In the genomic region with DNA sequence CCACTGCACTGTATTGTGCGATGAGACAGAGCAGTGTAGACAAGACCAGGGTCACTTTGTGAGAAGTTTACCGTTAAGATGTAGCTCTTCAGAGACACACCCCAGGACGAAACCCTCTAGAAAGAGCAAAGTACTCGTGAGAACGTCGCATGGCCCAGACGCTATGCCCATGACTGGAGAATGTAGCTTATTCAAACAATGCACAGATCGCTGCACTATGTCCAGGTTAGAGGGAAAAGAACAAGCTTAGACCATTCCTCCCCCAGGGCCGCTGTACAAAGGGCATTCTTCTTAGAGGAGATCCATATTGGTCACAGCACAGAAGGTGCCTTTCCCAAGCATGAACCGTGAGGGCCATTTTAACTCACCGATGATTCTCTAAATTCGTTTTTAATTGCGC, we compare ENCODE assay signal across 27 mouse cellular contexts. TPM values are rescaled to one million over a fixed set of nuclear protein-coding genes. Genes with fewer than 3 reads are reported as not detected.
A peak's percentile ranks its signal among the peaks of the same experiment; 100 is the strongest.
DNase-seq lines count a peak whose midpoint lies in the region; ATAC-seq and TF ChIP-seq lines count a peak whose summit lies in the region.
"Had no signal": no experiment of that assay in that cellular context is flagged by ENCODE, and none has a peak within 500 bp of the region (broad histone marks: within the 10 kb centered on the region; RNA-seq: fewer than 3 reads in every experiment).

No protein-coding gene starts in this region.

- H3K4me2 ChIP-seq in heart, embryonic 13.5 days = no peak overlapping the region; the same call in 1 of the 2 replicates
- no peak overlapping the region for H3K4me2 ChIP-seq in intestine, embryonic 15.5 days (replicated peaks)
- no peak overlapping the region for H3K4me2 ChIP-seq in intestine, postnatal 0 days (replicated peaks; ENCODE audit: low read depth)
- no peak overlapping the region for H3K4me2 ChIP-seq in stomach, embryonic 15.5 days
- H3K4me2 ChIP-seq in stomach, postnatal 0 days (replicated peaks; ENCODE audit: low read depth) = no peak overlapping the region
- H3K4me2 ChIP-seq: embryonic facial prominence, embryonic 12.5 days; hindbrain, embryonic 12.5 days; limb, embryonic 15.5 days; lung, embryonic 14.5 days; neural tube, embryonic 12.5 days had no signal

- H3K27me3 ChIP-seq in cerebellum, adult 2 months (ENCODE audit: control insufficient read depth, insufficient read depth, low read length) = no peaks in the 10 kb centered on the region
- H3K27me3 ChIP-seq in heart, embryonic 13.5 days (replicated peaks) = no peaks in the 10 kb centered on the region
- H3K27me3 ChIP-seq in intestine, embryonic 15.5 days (replicated peaks) = no peaks in the 10 kb centered on the region
- H3K27me3 ChIP-seq in intestine, postnatal 0 days (replicated peaks; ENCODE audit: control insufficient read depth, insufficient read depth, low read length) = no peaks in the 10 kb centered on the region
- H3K27me3 ChIP-seq in stomach, embryonic 15.5 days (replicated peaks) = no peaks in the 10 kb centered on the region
- H3K27me3 ChIP-seq in stomach, postnatal 0 days (ENCODE audit: control insufficient read depth, insufficient read depth, low read length) = no peaks in the 10 kb centered on the region
- H3K27me3 ChIP-seq: embryonic facial prominence, embryonic 12.5 days; hindbrain, embryonic 12.5 days; limb, embryonic 15.5 days; neural tube, embryonic 12.5 days had no signal

- no peaks in the 10 kb centered on the region for H3K36me3 ChIP-seq in heart, embryonic 13.5 days
- H3K36me3 ChIP-seq in intestine, embryonic 15.5 days = no peaks in the 10 kb centered on the region
- H3K36me3 ChIP-seq in intestine, postnatal 0 days (ENCODE audit: control insufficient read depth, insufficient read depth) = no peaks in the 10 kb centered on the region
- H3K36me3 ChIP-seq in stomach, embryonic 15.5 days = no peaks in the 10 kb centered on the region
- no peaks in the 10 kb centered on the region for H3K36me3 ChIP-seq in stomach, postnatal 0 days (ENCODE audit: control insufficient read depth, insufficient read depth, low read length)
- H3K36me3 ChIP-seq: embryonic facial prominence, embryonic 12.5 days; hindbrain, embryonic 12.5 days; limb, embryonic 15.5 days; neural tube, embryonic 12.5 days had no signal

- H3K4me3 ChIP-seq in cerebellum, adult 2 months (replicated peaks; ENCODE audit: insufficient read depth, low read depth, low read length) = no peak overlapping the region
- no peak overlapping the region for H3K4me3 ChIP-seq in heart, embryonic 13.5 days
- H3K4me3 ChIP-seq in intestine, embryonic 15.5 days (replicated peaks) = no peak overlapping the region
- no peak overlapping the region for H3K4me3 ChIP-seq in intestine, postnatal 0 days (ENCODE audit: low read depth, low read length)
- no peak overlapping the region for H3K4me3 ChIP-seq in stomach, embryonic 15.5 days (replicated peaks)
- no peak overlapping the region for H3K4me3 ChIP-seq in stomach, postnatal 0 days (ENCODE audit: low read depth, low read length)
- H3K4me3 ChIP-seq: embryonic facial prominence, embryonic 12.5 days; hindbrain, embryonic 12.5 days; limb, embryonic 15.5 days; neural tube, embryonic 12.5 days had no signal

- H3K27ac ChIP-seq in cerebellum, adult 2 months (ENCODE audit: insufficient read depth, low read length) = peak overlapping the region; percentile 58; the same call in 1 of the 2 replicates
- peak overlapping the region; percentile 73 for H3K27ac ChIP-seq in heart, embryonic 13.5 days (replicated peaks)
- H3K27ac ChIP-seq in intestine, embryonic 15.5 days = no peak overlapping the region
- H3K27ac ChIP-seq in intestine, postnatal 0 days (ENCODE audit: low read depth, low read length) = no peak overlapping the region
- H3K27ac ChIP-seq in stomach, embryonic 15.5 days = peak overlapping the region; percentile 21; the same call in 1 of the 2 replicates
- H3K27ac ChIP-seq in stomach, postnatal 0 days (replicated peaks) = no peak overlapping the region
- H3K27ac ChIP-seq: embryonic facial prominence, embryonic 12.5 days; hindbrain, embryonic 12.5 days; limb, embryonic 15.5 days; liver, embryonic 14.5 days; neural tube, embryonic 12.5 days had no signal

- no peak for DNase-seq in cerebellum, adult 2 months
- DNase-seq in cerebellum, adult 18-20 months = no peak
- DNase-seq in heart, adult 9 months (ENCODE audit: low spot score in 2 of 2) = no peak
- no peak for DNase-seq in stomach, postnatal 0 days (ENCODE audit: low spot score)
- DNase-seq: adrenal gland, adult 8-10 months; cerebellum, adult 11-12 months; cerebellum, postnatal 25 days; forebrain, postnatal 0 days; gastrocnemius, postnatal 36 days; kidney, adult 8-10 months; kidney, postnatal 36 days; layer of hippocampus, adult 9-11 months; left cerebral cortex, postnatal 4 days; lung, embryonic 14.5 days; lung, postnatal 4 days; midbrain, embryonic 14.5 days; retina, postnatal 1 day had no signal

- peak overlapping the region; percentile 52; the same call in 1 of the 2 replicates for H3K9ac ChIP-seq in heart, embryonic 13.5 days
- H3K9ac ChIP-seq in intestine, embryonic 15.5 days = no peak overlapping the region
- H3K9ac ChIP-seq in intestine, postnatal 0 days (ENCODE audit: low read depth, low read length) = no peak overlapping the region
- H3K9ac ChIP-seq in stomach, embryonic 15.5 days = no peak overlapping the region
- H3K9ac ChIP-seq in stomach, postnatal 0 days (ENCODE audit: low read length) = no peak overlapping the region
- H3K9ac ChIP-seq: embryonic facial prominence, embryonic 12.5 days; forebrain, postnatal 0 days; hindbrain, embryonic 12.5 days; limb, embryonic 15.5 days; liver, embryonic 14.5 days; lung, embryonic 14.5 days; neural tube, embryonic 12.5 days had no signal

- TF ChIP-seq EP300 in stomach, postnatal 0 days (optimal IDR thresholded peaks at IDR 0.05) = no peak

- H3K4me1 ChIP-seq in cerebellum, adult 2 months (ENCODE audit: control insufficient read depth, insufficient read depth, low read length) = peaks cover 44% of the 10 kb centered on the region
- H3K4me1 ChIP-seq in heart, embryonic 13.5 days = peaks cover 67% of the 10 kb centered on the region
- peaks cover 28% of the 10 kb centered on the region for H3K4me1 ChIP-seq in intestine, embryonic 15.5 days (replicated peaks)
- H3K4me1 ChIP-seq in intestine, postnatal 0 days (replicated peaks; ENCODE audit: control insufficient read depth, insufficient read depth, low read length) = peaks cover 21% of the 10 kb centered on the region
- peaks cover 24% of the 10 kb centered on the region for H3K4me1 ChIP-seq in stomach, embryonic 15.5 days
- H3K4me1 ChIP-seq in stomach, postnatal 0 days (replicated peaks; ENCODE audit: control insufficient read depth, insufficient read depth) = no peaks in the 10 kb centered on the region; the same call in 1 of the 2 replicates

- no peaks in the 10 kb centered on the region for H3K9me3 ChIP-seq in heart, embryonic 13.5 days
- no peaks in the 10 kb centered on the region for H3K9me3 ChIP-seq in intestine, embryonic 15.5 days
- no peaks in the 10 kb centered on the region for H3K9me3 ChIP-seq in intestine, postnatal 0 days (ENCODE audit: control insufficient read depth)
- no peaks in the 10 kb centered on the region for H3K9me3 ChIP-seq in stomach, embryonic 15.5 days
- H3K9me3 ChIP-seq in stomach, postnatal 0 days (ENCODE audit: control insufficient read depth, low read length) = no peaks in the 10 kb centered on the region
- H3K9me3 ChIP-seq: embryonic facial prominence, embryonic 12.5 days; hindbrain, embryonic 12.5 days; limb, embryonic 15.5 days; neural tube, embryonic 12.5 days had no signal

- 82% methylated on average over 13 of the region's 13 CpGs for WGBS in cerebellum, adult 2 months
- WGBS in heart, embryonic 13.5 days = 65% methylated on average over 13 of the region's 13 CpGs
- 65% methylated on average over 13 of the region's 13 CpGs for WGBS in intestine, embryonic 15.5 days
- 53% methylated on average over 13 of the region's 13 CpGs for WGBS in intestine, postnatal 0 days
- 73% methylated on average over 13 of the region's 13 CpGs for WGBS in stomach, embryonic 15.5 days
- 74% methylated on average over 13 of the region's 13 CpGs for WGBS in stomach, postnatal 0 days

- ATAC-seq in heart, embryonic 13.5 days (ENCODE audit: extremely low read depth, insufficient number of reproducible peaks, low FRiP score, low TSS enrichment) = no peak
- ATAC-seq in intestine, embryonic 15.5 days = peak; percentile 8; the same call in 1 of the 2 replicates
- no peak for ATAC-seq in intestine, postnatal 0 days
- no peak for ATAC-seq in stomach, embryonic 15.5 days (ENCODE audit: insufficient read depth, low FRiP score, low read depth)
- ATAC-seq in stomach, postnatal 0 days (ENCODE audit: low FRiP score, low TSS enrichment) = no peak
- ATAC-seq: activated CD4-positive, CD25-positive, alpha-beta regulatory T cell, adult 4 months had no signal

- TF ChIP-seq POLR2A in cerebellum, adult 2 months (IDR thresholded peaks at IDR 0.05; ENCODE audit: borderline replicate concordance, insufficient read depth, low read length) = no peak

- no peak for TF ChIP-seq CTCF in cerebellum, adult 2 months (IDR thresholded peaks at IDR 0.05; ENCODE audit: borderline replicate concordance, insufficient read depth, low read depth, low read length)
- TF ChIP-seq CTCF in intestine, postnatal 0 days (IDR thresholded peaks at IDR 0.05; ENCODE audit: low read depth) = no peak
- TF ChIP-seq CTCF in stomach, postnatal 0 days (IDR thresholded peaks at IDR 0.05; ENCODE audit: low read depth) = no peak

RNA-seq across cellular contexts. Expression of a gene that starts 35.9 kb away (rescaled TPM):
- 212 and 222 TPM in 2 replicates for polyA plus RNA-seq in cerebellum, adult 2 months (2012; rRNA removed)
- 9.1 and 10.6 TPM in 2 replicates for polyA plus RNA-seq in heart, embryonic 13.5 days (2015; fragmentation: Nextera tagmentation; extraction: Ambion mirVana)
- 15.9 and 16.7 TPM in 2 replicates for polyA plus RNA-seq in intestine, embryonic 15.5 days (2015; fragmentation: Nextera tagmentation; extraction: Ambion mirVana)
- 20.9 and 24.0 TPM in 2 replicates for polyA plus RNA-seq in intestine, postnatal 0 days (2015; fragmentation: Nextera tagmentation; extraction: Ambion mirVana)
- 15.3 and 18.5 TPM in 2 replicates for polyA plus RNA-seq in stomach, embryonic 15.5 days (2015; fragmentation: Nextera tagmentation; extraction: Ambion mirVana)
- polyA plus RNA-seq in stomach, postnatal 0 days (2015; fragmentation: Nextera tagmentation; extraction: Ambion mirVana) = 16.2 and 20.3 TPM in 2 replicates

Comparison
In these comparisons a context has a peak if more than half of its experiments do, and no peak if none do; other contexts are left out.
1. H3K27ac ChIP-seq: peak in cerebellum, adult 2 months (single experiment), heart, embryonic 13.5 days (single experiment) and stomach, embryonic 15.5 days (single experiment); none in intestine, embryonic 15.5 days (single experiment), intestine, postnatal 0 days (single experiment) and stomach, postnatal 0 days (single experiment).